Mouse (Mus musculus) liver, adult 2 months (tissue): ENCODE results near the gene Zfp526.

Experiments used
- CTCF ChIP-seq: fragments of 200-500 bp; IDR thresholded peaks from 2 replicates; pipeline ENCODE4 v1.5.1; 2011; ENCODE audit warnings: low read depth, low read length, control low read depth
- POLR2A ChIP-seq: fragments of 200-500 bp; IDR thresholded peaks from 2 replicates; pipeline ENCODE4 v1.6.1; 2011; ENCODE audit warnings: low read length, control low read depth; ENCODE audit not compliant: insufficient read depth; ENCODE audit errors: extremely low read depth

DNA sequence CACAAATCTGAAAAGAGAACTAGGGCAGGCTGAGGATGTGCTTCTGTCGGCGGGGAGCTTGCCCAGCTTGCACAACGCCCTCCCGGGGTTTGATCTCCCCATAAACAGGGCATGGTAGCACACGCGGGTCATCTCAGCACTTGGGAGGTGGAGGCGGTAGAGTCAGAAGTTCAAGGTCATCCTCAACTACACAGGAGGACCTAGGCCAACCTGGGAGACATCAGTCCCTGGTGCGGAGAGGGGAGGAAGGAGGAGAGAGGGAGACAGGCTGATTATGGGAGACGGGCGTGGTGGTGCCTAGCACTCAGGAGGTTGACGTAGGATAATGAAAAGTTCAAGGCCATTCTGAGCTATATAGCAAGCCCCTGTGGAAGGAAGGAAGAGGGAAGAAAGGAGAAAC is 30.4 kb upstream of the Zfp526 start:
- TF ChIP-seq CTCF: no peak
- no peak for TF ChIP-seq POLR2A
